Mouse (Mus musculus): ENCODE data around the gene Dcaf10. TPM values are rescaled to one million over a fixed set of nuclear protein-coding genes. Genes with fewer than 3 reads are reported as not detected.
"Not testable (repeated sequence)": the region's sequence is repeated elsewhere in the genome, so short reads cannot be mapped to it uniquely, and the experiment has no call there.

Dcaf10 gene
- polyA plus RNA-seq, 1 experiment from 2014 or later = 18.6 TPM

- H3K4me1 ChIP-seq (ENCODE audit: control insufficient read depth, insufficient read depth, low read length) = no peaks in the 10 kb centered on the region
- 70% methylated on average over 3 of the region's 3 CpGs for WGBS
- no peaks in the 10 kb centered on the region for H3K9me3 ChIP-seq (ENCODE audit: control insufficient read depth, low read length)
- H3K27me3 ChIP-seq (replicated peaks; ENCODE audit: control insufficient read depth, insufficient read depth, low read length) = no peaks in the 10 kb centered on the region
- ATAC-seq (ENCODE audit: low read depth) (no peak), DNase-seq (ENCODE audit: low spot score) (no peak)
- no peaks in the 10 kb centered on the region for H3K36me3 ChIP-seq (ENCODE audit: control insufficient read depth, insufficient read depth, low read length)
- H3K9ac ChIP-seq (ENCODE audit: low read depth, low read length) = no peak overlapping the region
- H3K27ac ChIP-seq (replicated peaks; ENCODE audit: low read depth, low read length) = no peak overlapping the region
- H3K4me3 ChIP-seq (ENCODE audit: low read depth, low read length) = no peak overlapping the region
- H3K4me2 ChIP-seq (ENCODE audit: low read depth, low read length) = no peak overlapping the region
These were observed 9.4 kb upstream of the Dcaf10 start for GRCm38 (mm10) chr4:45332466-45332865.

- H3K9ac ChIP-seq (ENCODE audit: low read depth, low read length) = peak overlapping the region; percentile 96
These were observed 675 bp upstream of the Dcaf10 start for GRCm38 (mm10) chr4:45341226-45341625.

GRCm38 (mm10) chr4:45342286-45343155 is 620 bp downstream of the Dcaf10 start, which contains the start of gene Exosc3:
Gene Exosc3 (minus strand): TSS chr4:45342732.
- peak within 1 kb of the TSS; percentile 91 for H3K4me3 ChIP-seq (ENCODE audit: low read depth, low read length)
- WGBS = 2% methylated on average over 33 of the region's 76 CpGs
- H3K27ac ChIP-seq (replicated peaks; ENCODE audit: low read depth, low read length) = peak within 1 kb of the TSS; percentile 95
- ATAC-seq (ENCODE audit: low read depth) (peak; percentile 84), DNase-seq (ENCODE audit: low spot score) (peak; percentile 16)
- peaks cover 10% of the 10 kb centered on the region for H3K36me3 ChIP-seq (ENCODE audit: control insufficient read depth, insufficient read depth, low read length)
- H3K27me3 ChIP-seq (replicated peaks; ENCODE audit: control insufficient read depth, insufficient read depth, low read length) = no peaks in the 10 kb centered on the region
- H3K4me1 ChIP-seq (ENCODE audit: control insufficient read depth, insufficient read depth, low read length) = peaks cover 11% of the 10 kb centered on the region
- H3K9ac ChIP-seq (ENCODE audit: low read depth, low read length) = peak within 1 kb of the TSS; percentile 96
- H3K9me3 ChIP-seq (ENCODE audit: control insufficient read depth, low read length) = no peaks in the 10 kb centered on the region
- peak within 1 kb of the TSS; percentile 65 for H3K4me2 ChIP-seq (ENCODE audit: low read depth, low read length)

More at GRCm38 (mm10) chr4:45341226-45341625, 675 bp upstream of the Dcaf10 start:
- Histone ChIP-seq H3K4me3 (ENCODE audit: low read depth, low read length) (peak overlapping the region; percentile 91), H3K4me1 (ENCODE audit: control insufficient read depth, insufficient read depth, low read length) (peaks cover 11% of the 10 kb centered on the region), H3K27me3 (replicated peaks; ENCODE audit: control insufficient read depth, insufficient read depth, low read length) (no peaks in the 10 kb centered on the region), H3K9me3 (ENCODE audit: control insufficient read depth, low read length) (no peaks in the 10 kb centered on the region), H3K4me2 (ENCODE audit: low read depth, low read length) (peak overlapping the region; percentile 65), H3K27ac (replicated peaks; ENCODE audit: low read depth, low read length) (peak overlapping the region; percentile 95), H3K36me3 (ENCODE audit: control insufficient read depth, insufficient read depth, low read length) (no peaks in the 10 kb centered on the region; the same call in 1 of the 2 replicates)
- DNase-seq (ENCODE audit: low spot score) (no peak), ATAC-seq (ENCODE audit: low read depth) (no peak)
- 60% methylated on average over 9 of the region's 9 CpGs for WGBS

GRCm38 (mm10) chr4:45356653-45357052 is 14.8 kb downstream of the Dcaf10 start:
- Histone ChIP-seq H3K27ac (replicated peaks; ENCODE audit: low read depth, low read length) (no peak overlapping the region), H3K9me3 (ENCODE audit: control insufficient read depth, low read length) (no peaks in the 10 kb centered on the region), H3K4me3 (ENCODE audit: low read depth, low read length) (no peak overlapping the region), H3K9ac (ENCODE audit: low read depth, low read length) (no peak overlapping the region), H3K4me1 (ENCODE audit: control insufficient read depth, insufficient read depth, low read length) (no peaks in the 10 kb centered on the region), H3K4me2 (ENCODE audit: low read depth, low read length) (no peak overlapping the region), H3K27me3 (replicated peaks; ENCODE audit: control insufficient read depth, insufficient read depth, low read length) (no peaks in the 10 kb centered on the region), H3K36me3 (ENCODE audit: control insufficient read depth, insufficient read depth, low read length) (peaks cover 52% of the 10 kb centered on the region)
- ATAC-seq (ENCODE audit: low read depth) (no peak), DNase-seq (ENCODE audit: low spot score) (no peak)
- WGBS = 84% methylated on average over 3 of the region's 3 CpGs

GRCm38 (mm10) chr4:45371261-45371660 is 29.4 kb downstream of the Dcaf10 start:
- Histone ChIP-seq H3K27ac (replicated peaks; ENCODE audit: low read depth, low read length) (no peak overlapping the region), H3K27me3 (replicated peaks; ENCODE audit: control insufficient read depth, insufficient read depth, low read length) (no peaks in the 10 kb centered on the region), H3K4me3 (ENCODE audit: low read depth, low read length) (no peak overlapping the region), H3K9me3 (ENCODE audit: control insufficient read depth, low read length) (no peaks in the 10 kb centered on the region), H3K4me1 (ENCODE audit: control insufficient read depth, insufficient read depth, low read length) (no peaks in the 10 kb centered on the region), H3K4me2 (ENCODE audit: low read depth, low read length) (no peak overlapping the region), H3K9ac (ENCODE audit: low read depth, low read length) (no peak overlapping the region), H3K36me3 (ENCODE audit: control insufficient read depth, insufficient read depth, low read length) (peaks cover 65% of the 10 kb centered on the region)
- DNase-seq (ENCODE audit: low spot score) (no peak), ATAC-seq (ENCODE audit: low read depth) (no peak)
- 84% methylated on average over 3 of the region's 3 CpGs for WGBS

GRCm38 (mm10) chr4:45374879-45375278 is 33.0 kb downstream of the Dcaf10 start:
- DNase-seq (ENCODE audit: low spot score) = no peak
- H3K27me3 ChIP-seq (replicated peaks; ENCODE audit: control insufficient read depth, insufficient read depth, low read length) = no peaks in the 10 kb centered on the region
- no peaks in the 10 kb centered on the region for H3K4me1 ChIP-seq (ENCODE audit: control insufficient read depth, insufficient read depth, low read length)
- H3K36me3 ChIP-seq (ENCODE audit: control insufficient read depth, insufficient read depth, low read length) = peaks cover 79% of the 10 kb centered on the region
- 84% methylated on average over 5 of the region's 5 CpGs for WGBS
- H3K4me3 ChIP-seq (ENCODE audit: low read depth, low read length) = no peak overlapping the region
- H3K9ac ChIP-seq (ENCODE audit: low read depth, low read length) = no peak overlapping the region
- no peak overlapping the region for H3K4me2 ChIP-seq (ENCODE audit: low read depth, low read length)
- no peak overlapping the region for H3K27ac ChIP-seq (replicated peaks; ENCODE audit: low read depth, low read length)
- no peaks in the 10 kb centered on the region for H3K9me3 ChIP-seq (ENCODE audit: control insufficient read depth, low read length)
- ATAC-seq (ENCODE audit: low read depth) = no peak

GRCm38 (mm10) chr4:45376573-45376972 is 34.7 kb downstream of the Dcaf10 start:
- 86% methylated on average over 4 of the region's 4 CpGs for WGBS
- Histone ChIP-seq H3K36me3 (ENCODE audit: control insufficient read depth, insufficient read depth, low read length) (peaks cover 65% of the 10 kb centered on the region), H3K4me1 (ENCODE audit: control insufficient read depth, insufficient read depth, low read length) (no peaks in the 10 kb centered on the region)

GRCm38 (mm10) chr4:45380903-45381580 is 39.1 kb downstream of the Dcaf10 start:
- peaks cover 20% of the 10 kb centered on the region for H3K36me3 ChIP-seq (ENCODE audit: control insufficient read depth, insufficient read depth, low read length)
- H3K4me3 ChIP-seq (ENCODE audit: low read depth, low read length); H3K4me2 ChIP-seq (ENCODE audit: low read depth, low read length); H3K27me3 ChIP-seq (replicated peaks; ENCODE audit: control insufficient read depth, insufficient read depth, low read length); DNase-seq (ENCODE audit: low spot score); H3K9me3 ChIP-seq (ENCODE audit: control insufficient read depth, low read length); H3K27ac ChIP-seq (replicated peaks; ENCODE audit: low read depth, low read length); ATAC-seq (ENCODE audit: low read depth); H3K9ac ChIP-seq (ENCODE audit: low read depth, low read length); H3K4me1 ChIP-seq (ENCODE audit: control insufficient read depth, insufficient read depth, low read length): not testable (repeated sequence)
- WGBS = 84% methylated on average over 10 of the region's 10 CpGs

More at GRCm38 (mm10) chr4:45376573-45376972, 34.7 kb downstream of the Dcaf10 start:
- ATAC-seq (ENCODE audit: low read depth) (no peak), DNase-seq (ENCODE audit: low spot score) (no peak)
- Histone ChIP-seq H3K27ac (replicated peaks; ENCODE audit: low read depth, low read length) (no peak overlapping the region), H3K4me2 (ENCODE audit: low read depth, low read length) (no peak overlapping the region), H3K9ac (ENCODE audit: low read depth, low read length) (no peak overlapping the region), H3K27me3 (replicated peaks; ENCODE audit: control insufficient read depth, insufficient read depth, low read length) (no peaks in the 10 kb centered on the region), H3K4me3 (ENCODE audit: low read depth, low read length) (no peak overlapping the region), H3K9me3 (ENCODE audit: control insufficient read depth, low read length) (no peaks in the 10 kb centered on the region)
